Mouse (Mus musculus): Measurements from ENCODE around the gene Acox3.

- TF ChIP-seq CTCF (IDR thresholded peaks at IDR 0.05; ENCODE audit: extremely low read depth, insufficient read length, insufficient replicate concordance, low read depth, low read length) (no peak), POLR2A (IDR thresholded peaks at IDR 0.05; ENCODE audit: low read depth, low read length) (no peak)
Measured at GRCm38 (mm10) chr5:35653743-35654395, 71.0 kb downstream of the Acox3 start.

Data from small intestine, adult 2 months (tissue).